Mouse (Mus musculus) T-helper 17 cell (primary cell): ENCODE data around the gene Zkscan14.

Experiments used
- in situ Hi-C, 2 experiments: fragments of 300-600 bp; cut with MboI, MseI; formaldehyde crosslinking; loops; 1 replicate in 1 of 2; 2 replicates in 1 of 2; pipeline ENCODE4 v1.15.1; 2025; ENCODE audit warnings: high pct_unique_total_duplicates in 2 of 2

Gene Zkscan14

DNA sequence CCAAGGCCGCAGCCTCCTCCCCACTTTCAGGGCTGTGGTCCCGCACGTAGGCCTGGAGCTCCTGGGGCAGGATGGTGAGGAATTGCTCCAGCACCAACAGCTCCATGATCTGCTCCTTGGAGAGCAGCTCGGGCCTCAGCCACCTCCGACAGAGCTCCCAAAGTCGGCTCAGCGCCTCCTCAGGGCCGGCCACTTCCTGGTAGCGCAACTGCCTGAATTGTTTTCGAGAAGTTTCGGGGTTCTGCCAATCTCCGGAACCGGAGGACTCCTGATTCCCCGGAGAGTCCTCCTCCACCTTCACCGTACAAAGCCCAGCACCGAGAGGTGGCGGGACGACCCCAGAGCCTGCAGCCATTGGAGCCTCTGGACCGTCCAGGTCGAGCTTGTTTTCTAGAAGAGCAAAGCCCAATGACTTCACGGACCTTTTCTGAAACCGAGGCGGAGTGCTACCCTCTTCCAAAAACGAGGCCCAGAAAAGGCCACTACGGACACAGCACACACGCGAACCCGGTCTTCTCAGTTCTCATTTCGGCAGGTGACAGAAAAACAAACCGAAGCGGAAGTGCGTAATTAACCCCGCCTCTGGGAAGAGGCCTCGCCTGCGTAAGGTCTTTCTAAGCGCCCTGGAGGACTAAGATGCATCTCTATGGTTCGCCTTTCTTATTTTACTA is at the start of gene Zkscan14:
Zkscan14 (minus strand) TSS at position 548 of the 671 bp plus-strand sequence.
- in situ Hi-C loops = loop anchor here in 1 of 2 experiments (25.0 kb wide), 1 partner anchor 1011 kb away; the partner anchor contains the start of gene Rnf6

DNA sequence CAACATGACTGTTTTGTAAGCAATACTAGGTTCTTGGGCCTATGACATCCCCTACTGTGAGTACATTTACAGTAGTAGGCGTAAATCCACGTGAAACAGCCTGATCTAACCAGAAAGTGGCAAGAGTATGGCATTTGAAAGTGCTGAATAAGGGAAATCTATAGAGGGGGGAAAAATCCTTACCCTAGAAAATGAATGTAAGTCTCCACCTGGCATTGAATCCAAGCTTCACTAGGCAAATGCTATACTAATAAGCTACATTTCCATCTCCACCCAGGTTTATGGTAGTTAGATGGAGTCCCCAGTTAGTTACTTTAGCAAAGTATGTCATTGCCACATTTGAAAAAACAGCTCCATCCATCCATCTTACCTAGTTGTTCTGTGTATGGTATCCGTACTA is 47.9 kb upstream of the Zkscan14 start:
- in situ Hi-C loops = loop anchor here in 1 of 2 experiments (25.0 kb wide), 1 partner anchor 1538 kb away; the partner anchor contains the start of gene Usp12

DNA sequence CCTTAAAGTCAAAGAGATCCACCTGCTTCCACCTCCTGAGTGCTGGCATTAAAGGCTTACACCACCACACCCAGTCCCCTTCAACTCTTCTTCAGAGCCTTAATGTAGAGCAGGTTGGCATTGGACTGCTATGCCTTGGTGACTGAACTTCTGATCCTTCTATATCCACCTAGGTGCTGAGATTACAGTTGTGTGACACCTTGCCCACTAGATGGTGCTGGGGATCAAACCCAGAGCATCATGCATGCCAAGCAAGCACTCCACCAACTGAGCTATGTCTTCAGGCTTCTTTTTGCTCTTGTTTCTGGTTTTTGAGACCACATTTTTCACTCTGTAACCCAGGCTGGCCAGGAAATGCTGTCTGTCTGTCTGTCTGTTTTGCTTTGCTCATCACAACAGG is 33.0 kb upstream of the Zkscan14 start:
- in situ Hi-C loops = loop anchor here in 1 of 2 experiments (25.0 kb wide), 1 partner anchor 1553 kb away; the partner anchor contains the start of gene Usp12

DNA sequence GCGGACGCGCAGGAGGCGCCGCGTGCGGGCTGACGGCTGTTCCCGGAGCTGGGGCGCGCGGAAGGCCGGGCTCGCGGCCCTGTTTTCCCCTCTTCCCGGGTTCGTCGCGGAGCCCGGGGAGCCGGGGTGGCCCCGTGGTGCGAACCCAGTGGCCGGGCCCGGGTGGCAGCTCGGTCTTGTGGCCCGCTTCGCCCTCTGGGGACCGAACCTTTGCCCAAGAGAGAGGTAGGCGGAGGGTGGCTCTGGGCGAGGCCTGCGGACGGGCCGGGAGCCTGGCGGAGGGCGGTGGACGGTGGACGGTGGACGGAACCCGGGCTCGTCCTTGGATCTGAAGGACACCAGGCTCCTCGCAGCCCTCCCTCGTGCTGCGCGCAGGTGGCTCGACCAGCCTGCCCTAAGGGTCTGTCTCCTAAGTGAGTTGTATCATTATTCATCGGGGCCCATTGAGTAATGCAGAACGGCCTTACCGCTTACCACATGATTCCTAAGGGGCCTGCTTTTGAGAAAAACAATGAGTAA is 30.3 kb upstream of the Zkscan14 start:
- in situ Hi-C loops = loop anchor here in 1 of 2 experiments (25.0 kb wide), 1 partner anchor 1555 kb away; the partner anchor contains the start of gene Usp12

DNA sequence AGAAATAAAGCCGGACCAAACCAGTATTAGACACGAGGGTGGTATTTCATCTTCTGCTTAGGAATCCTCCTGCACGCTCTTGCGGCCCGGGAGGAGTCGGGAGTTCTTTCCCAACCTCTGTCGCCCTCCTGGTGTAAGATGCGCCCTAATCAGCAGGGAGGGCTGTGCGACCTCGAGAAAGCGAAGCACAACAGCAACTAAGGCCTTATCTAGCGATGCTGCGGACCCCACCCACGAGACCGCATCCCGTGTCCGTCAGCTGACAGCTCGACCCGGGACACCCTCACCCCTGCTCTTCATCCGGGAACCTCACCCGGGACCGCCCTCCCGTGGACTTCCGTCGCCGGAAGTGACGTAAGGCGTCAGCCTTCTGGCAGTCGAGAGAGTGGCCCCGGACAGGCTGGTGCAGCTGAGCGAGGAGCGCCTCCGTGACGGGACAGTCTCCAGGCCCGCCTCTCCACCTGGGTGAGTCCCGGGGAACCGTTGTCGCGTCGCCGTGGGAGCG is 29.8 kb upstream of the Zkscan14 start, which contains the start of gene Zfp655:
Zfp655 (plus strand) TSS at position 349 of the 505 bp plus-strand sequence.
- in situ Hi-C loops = loop anchor here in 1 of 2 experiments (25.0 kb wide), 1 partner anchor 1556 kb away; the partner anchor contains the start of gene Usp12

DNA sequence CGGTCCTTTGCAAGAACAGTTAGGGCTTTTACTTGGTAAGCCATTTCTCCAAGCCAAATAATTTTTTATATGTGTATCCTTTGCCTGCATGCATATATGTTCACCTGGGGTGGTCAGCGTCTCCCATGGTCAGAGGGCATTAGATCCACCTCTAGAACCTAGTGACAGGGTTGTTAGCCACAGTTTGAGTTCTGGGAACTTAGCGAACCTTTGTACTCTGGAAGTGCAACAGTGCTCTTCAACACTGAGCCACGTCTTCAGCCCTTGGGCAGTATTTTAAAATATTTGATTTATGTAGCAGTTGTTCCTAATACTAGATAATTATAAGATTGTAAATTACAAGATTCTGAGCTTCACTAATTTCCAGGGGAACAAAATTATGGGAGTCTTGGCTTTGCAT is 29.0 kb upstream of the Zkscan14 start:
- in situ Hi-C loops = loop anchor here in 1 of 2 experiments (25.0 kb wide), 1 partner anchor 1557 kb away; the partner anchor contains the start of gene Usp12

DNA sequence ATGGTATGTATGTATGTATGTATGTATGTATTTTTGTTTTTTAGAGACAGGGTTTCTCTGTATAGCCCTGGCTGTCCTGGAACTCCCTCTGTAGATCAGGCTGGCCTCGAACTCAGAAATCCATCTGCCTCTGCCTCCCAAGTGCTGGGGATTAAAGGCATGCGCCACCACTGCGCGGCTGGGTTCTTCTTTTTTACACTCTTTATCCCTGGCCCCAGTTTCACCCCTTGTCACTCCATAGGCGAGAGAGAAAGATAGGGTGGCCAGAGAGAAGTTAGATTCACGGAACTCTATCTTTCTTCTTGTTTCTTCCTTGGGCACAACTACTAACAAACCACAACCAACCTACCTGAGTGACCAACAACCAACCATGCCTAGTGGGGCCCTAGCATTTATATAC is 27.6 kb upstream of the Zkscan14 start:
- in situ Hi-C loops = loop anchor here in 1 of 2 experiments (25.0 kb wide), 1 partner anchor 1558 kb away; the partner anchor contains the start of gene Usp12

DNA sequence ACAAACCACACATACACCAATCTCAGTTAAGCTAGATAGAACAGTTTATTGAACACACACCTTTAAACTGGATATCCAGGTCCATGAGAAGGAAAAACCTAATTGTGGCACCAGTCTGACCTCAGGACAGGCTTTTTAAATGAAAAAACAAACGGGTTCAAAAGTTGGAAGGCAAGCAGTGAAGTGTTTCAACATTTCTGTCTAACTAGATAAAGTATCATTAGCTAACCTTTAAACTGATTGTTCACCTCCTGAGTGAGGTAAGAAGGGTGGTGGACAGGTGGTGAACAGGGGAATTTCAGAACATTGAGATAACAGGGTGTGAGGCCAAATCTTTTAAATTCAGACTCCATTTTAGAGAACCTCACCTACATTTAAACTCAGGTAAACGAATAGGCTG is 24.8 kb upstream of the Zkscan14 start:
- in situ Hi-C loops = loop anchor here in 1 of 2 experiments (25.0 kb wide), 1 partner anchor 1561 kb away; the partner anchor contains the start of gene Usp12

DNA sequence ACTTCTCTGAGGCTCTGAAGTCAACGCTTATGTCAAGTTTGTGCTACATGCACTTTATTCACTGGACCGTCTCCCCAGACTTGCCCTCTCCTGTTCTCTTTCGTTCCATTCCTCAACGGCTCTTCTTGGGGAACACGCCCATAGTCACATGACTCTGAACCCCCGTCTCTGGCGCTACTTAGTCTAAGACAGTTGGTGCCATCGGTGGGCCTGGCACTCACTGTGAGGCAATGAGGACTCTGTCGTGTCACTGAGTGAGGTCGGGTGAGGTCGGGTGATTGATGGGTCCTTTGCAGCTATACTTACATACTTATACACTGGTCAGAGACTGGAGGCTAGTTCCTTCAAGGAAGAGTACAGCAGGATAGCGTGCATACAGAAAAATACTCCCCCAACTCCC is 21.7 kb upstream of the Zkscan14 start:
- in situ Hi-C loops = loop anchor here in 1 of 2 experiments (25.0 kb wide), 1 partner anchor 989 kb away; the partner anchor contains the start of gene Rnf6

DNA sequence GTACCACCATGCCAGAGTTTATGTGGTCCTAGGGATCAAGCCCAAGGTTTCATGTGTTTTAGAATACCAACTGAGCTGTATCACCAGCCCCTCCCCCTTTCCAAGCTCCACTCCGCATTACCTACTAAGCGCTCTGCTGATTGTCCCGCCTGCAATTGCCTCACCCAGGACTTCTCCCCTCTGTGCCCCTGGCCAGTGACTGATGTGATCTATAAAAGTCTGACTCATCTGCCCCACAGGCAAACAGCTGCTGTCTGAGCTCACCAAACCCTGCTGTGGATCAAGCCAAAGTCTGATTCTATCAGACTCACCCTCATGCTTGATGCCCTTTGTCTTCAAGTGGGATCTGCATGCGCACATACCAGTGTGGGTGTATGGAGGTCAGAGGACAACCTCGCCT is 21.2 kb upstream of the Zkscan14 start:
- in situ Hi-C loops = loop anchor here in 1 of 2 experiments (25.0 kb wide), 1 partner anchor 989 kb away; the partner anchor contains the start of gene Rnf6

DNA sequence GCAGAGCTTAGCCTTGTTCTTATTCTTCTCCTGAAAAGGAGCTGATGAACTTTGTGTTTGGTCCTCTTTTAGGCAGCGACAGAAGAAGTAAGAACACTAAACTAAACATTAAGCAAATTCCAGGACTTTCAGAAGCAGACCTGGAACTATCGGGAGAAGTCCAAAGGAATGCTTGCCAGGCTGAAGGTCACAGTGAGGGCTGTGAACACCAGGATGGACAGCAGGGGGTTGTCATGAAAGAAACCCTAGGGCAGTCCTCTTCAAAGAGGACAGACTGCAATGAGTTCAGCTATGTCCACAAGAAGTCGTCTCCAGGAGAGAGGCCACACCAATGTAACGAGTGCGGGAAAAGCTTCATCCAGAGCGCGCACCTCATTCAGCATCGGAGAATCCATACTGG is 18.3 kb upstream of the Zkscan14 start:
- in situ Hi-C loops = loop anchor here in 1 of 2 experiments (25.0 kb wide), 1 partner anchor 992 kb away; the partner anchor contains the start of gene Rnf6

DNA sequence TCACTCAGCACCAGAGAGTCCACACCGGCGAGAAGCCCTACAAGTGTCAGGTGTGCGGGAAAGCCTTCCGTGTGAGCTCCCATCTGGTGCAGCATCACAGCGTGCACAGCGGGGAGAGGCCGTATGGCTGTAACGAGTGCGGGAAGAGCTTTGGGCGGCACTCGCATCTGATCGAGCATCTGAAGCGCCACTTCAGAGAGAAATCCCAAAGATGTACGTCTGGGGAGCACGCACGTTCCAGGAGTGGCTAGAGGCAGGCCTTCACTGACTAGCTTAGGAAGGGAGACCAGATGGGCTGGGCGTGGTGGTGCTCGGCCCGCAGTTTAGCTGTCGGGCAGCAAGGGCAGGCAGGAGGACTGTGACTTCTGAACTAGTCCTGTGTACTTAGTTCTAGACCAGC is 17.0 kb upstream of the Zkscan14 start:
- in situ Hi-C loops = loop anchor here in 1 of 2 experiments (25.0 kb wide), 1 partner anchor 994 kb away; the partner anchor contains the start of gene Rnf6

DNA sequence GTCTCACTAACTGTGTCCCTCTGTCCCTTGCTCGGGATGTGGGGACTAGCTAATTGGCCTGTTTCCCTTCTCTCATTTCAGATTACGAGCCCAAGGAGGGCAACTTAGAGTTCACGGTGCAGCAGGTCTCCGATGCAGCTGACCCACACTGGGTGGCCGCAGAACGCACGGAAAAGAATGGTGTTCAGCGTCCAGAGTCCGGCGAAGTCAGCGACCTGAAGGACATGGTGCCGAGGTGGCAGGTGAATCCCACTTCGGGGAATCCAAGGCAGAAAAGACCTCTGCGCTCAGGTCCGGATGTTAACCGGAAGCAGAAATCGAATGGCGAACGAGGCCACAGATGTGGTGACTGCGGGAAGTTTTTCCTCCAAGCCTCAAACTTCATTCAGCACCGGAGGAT is 16.5 kb upstream of the Zkscan14 start:
- in situ Hi-C loops = loop anchor here in 1 of 2 experiments (25.0 kb wide), 1 partner anchor 994 kb away; the partner anchor contains the start of gene Rnf6

DNA sequence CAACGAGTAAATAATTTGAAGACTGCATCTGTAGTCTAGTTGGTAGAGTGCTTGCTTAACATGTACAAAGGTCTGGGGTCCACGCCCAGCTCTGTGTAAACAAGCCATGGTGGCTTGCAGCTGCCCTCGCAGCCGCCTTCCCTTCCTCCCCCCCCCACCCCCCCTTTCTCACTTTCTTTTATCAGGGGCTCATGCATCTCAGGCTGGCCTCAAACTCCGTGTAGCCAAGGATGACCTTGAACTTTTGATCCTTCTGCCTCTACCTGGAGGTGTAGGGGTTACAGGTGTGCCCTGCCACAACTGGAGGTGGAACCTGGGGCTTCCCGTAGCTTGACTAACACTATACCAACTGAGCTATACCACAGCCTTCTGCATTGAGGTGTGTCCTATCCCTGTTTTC is 16.1 kb upstream of the Zkscan14 start:
- in situ Hi-C loops = loop anchor here in 1 of 2 experiments (25.0 kb wide), 1 partner anchor 995 kb away; the partner anchor contains the start of gene Rnf6

DNA sequence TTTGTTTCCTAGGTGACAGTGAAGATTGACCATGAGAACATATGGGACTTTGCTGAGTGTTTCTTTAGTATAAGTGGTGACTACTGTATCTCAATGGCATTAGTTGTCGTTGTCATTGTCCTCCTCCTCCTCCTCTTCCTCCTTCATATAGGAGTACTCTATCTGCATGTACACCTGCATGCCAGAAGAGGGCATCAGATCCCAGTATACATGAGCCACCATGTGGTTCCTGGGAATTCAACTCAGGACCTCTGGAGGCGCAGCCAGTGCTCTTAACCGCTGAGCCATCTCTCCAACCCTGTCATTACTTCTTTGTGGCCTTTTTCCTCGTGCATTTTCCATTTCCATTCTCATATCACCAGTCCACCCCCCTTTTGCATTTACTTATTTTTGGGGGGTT is 13.0 kb upstream of the Zkscan14 start:
- in situ Hi-C loops = loop anchor here in 1 of 2 experiments (25.0 kb wide), 1 partner anchor 998 kb away; the partner anchor contains the start of gene Rnf6

DNA sequence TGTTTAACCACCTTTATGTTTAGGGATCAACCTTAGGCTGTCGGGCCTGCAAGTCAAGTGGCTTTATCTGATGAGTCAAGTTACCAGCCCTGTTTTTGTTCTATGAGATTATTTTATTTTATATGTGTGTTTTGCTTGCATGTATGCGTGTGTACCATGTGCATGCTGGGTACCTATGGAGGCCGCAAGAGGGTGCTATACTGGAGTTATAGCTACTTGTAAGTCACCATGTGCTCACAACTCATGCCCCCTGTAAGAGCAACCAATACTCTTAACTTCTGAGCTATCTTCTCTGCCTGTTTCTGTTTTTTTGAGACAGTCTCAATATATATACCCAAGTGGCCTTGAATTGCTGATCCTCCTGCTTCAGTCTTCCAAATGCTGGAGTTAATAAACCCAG is 11.8 kb upstream of the Zkscan14 start:
- in situ Hi-C loops = loop anchor here in 1 of 2 experiments (25.0 kb wide), 1 partner anchor 999 kb away; the partner anchor contains the start of gene Rnf6

DNA sequence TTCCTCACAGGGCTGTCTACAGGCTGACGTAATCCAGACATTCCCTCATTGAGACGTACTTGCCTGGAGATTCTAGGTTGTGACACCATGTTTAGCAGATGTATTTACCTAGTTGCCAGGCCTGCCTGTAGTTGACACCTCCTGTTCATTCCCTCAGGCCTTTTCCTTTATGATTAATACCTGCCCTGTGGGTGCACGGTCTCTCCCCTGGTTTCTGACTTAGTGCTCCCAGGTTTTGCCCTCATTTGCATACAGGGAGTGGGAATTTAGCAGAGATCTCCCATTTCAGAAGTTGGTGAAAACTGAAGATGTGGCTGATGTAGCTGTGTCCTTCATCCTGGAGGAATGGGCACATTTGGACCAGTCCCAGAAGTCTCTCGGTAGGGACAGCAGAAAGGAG is 10.5 kb upstream of the Zkscan14 start:
- in situ Hi-C loops = loop anchor here in 1 of 2 experiments (25.0 kb wide), 1 partner anchor 1000 kb away; the partner anchor contains the start of gene Rnf6

DNA sequence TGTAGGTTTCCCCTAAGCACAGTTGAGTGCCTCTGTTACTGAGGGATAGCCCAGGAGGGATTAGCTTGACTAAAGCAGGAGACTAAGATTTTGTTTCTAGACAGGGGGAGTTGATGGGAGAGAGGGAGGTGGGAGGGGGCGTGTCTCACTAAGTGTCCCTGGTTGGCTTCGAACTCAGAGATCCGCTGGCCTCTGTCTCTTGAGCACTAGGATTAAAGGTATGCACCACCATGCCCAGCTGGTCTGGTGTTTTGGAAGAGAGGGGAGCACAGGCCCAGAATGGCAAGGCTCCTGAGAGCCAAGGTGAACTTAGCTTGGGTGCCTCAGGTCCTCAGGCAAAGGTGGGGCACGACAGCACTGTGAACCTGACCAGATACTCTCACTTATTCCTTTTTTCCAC is 9.7 kb upstream of the Zkscan14 start:
- in situ Hi-C loops = loop anchor here in 1 of 2 experiments (25.0 kb wide), 1 partner anchor 1001 kb away; the partner anchor contains the start of gene Rnf6

DNA sequence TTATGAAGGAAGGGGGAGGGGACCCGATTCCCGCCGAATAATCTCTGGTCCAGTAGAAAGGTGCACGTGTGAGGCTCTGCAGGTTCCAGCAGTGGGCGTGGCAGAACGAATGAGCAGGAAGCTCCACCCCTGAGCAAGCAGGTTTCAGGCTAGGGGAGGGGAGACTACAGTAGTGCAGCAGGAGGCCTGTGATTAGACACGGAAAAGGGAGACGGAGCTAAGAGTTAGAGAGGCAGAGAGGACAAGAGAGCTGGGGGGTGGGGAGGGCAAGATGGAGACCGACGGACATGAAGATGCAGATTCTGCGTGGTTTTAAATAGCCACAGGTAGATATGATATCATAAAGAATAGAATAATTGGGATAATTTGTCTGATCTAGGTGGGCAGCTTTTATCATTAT is 6.7 kb upstream of the Zkscan14 start:
- in situ Hi-C loops = loop anchor here in 1 of 2 experiments (25.0 kb wide), 1 partner anchor 1004 kb away; the partner anchor contains the start of gene Rnf6

DNA sequence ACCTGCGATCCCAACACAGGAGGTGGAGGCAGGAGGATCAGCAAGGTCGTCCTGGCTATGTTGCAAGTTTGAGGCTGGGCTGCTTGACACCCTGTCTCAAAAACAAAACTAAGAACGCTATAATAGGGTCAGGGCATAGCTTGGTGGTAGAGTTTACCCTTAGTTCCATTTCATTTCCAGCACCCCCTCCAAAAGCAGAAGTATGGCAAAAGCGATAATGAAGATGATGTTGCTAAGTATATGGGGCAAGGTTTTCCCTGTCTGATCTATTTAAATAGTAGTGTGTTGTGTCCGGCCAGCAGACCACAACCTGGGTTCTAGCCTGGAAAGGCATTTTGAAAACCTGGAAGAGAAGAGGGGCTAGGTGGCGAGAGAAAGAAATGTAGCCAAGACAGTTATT is 6.3 kb upstream of the Zkscan14 start:
- in situ Hi-C loops = loop anchor here in 1 of 2 experiments (25.0 kb wide), 1 partner anchor 1004 kb away; the partner anchor contains the start of gene Rnf6

DNA sequence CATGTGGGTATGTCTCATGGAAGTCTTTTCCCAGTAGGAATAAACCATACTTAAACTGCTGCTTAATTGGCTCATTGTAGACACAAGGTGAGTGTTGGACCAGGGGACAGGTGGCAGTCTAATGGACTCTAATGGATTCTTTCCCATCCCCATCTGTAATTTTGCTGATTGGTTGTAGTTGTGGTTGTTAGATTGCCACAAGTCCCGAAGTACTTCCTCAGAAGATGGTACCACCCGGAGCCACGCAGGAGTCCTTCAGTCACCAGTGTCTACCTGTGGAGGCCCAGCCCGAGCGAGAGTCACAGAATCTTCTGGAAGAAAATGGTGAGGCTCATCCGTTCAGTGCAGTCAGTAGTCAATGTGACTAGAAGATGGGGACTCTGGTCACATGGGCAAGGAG is 5.7 kb upstream of the Zkscan14 start:
- in situ Hi-C loops = loop anchor here in 1 of 2 experiments (25.0 kb wide), 1 partner anchor 1005 kb away; the partner anchor contains the start of gene Rnf6
